Mouse (Mus musculus) cerebellum, adult 2 months (tissue): ENCODE results near the gene Duxf3.

ENCODE experiments used
- CTCF ChIP-seq: fragments of 200-500 bp; IDR thresholded peaks from 2 replicates; pipeline ENCODE4 v1.5.1; 2011; ENCODE audit warnings: low read depth, mild to moderate bottlenecking, control low read depth, low read length, moderate library complexity, borderline replicate concordance; ENCODE audit not compliant: insufficient read depth
- POLR2A ChIP-seq: fragments of 200-500 bp; IDR thresholded peaks from 2 replicates; pipeline ENCODE4 v1.6.1; 2011; ENCODE audit warnings: low read length, control low read depth, borderline replicate concordance; ENCODE audit not compliant: insufficient read depth

DNA sequence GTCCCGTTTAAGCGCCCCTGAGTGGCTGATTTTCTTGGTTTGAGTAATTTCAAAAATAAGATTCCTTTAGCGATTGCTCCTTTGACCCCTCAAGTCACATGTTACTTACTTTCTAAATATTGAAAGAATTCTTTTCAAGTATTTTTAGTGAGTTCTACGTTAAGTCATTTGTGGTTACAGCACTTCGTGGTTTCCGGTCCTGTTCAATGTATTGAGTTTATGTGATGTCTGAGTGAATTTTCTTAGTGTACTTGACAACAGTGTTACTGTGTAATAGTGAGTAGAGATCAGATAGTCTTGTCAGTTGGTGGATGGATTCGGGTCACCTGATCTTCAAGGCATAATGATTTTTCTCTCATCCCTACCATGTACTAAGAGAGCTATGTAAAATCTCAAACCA is 49.8 kb upstream of the Duxf3 start:
- TF ChIP-seq POLR2A (no peak), CTCF (no peak)
